Mouse (Mus musculus) cerebellum, adult 2 months (tissue): Measurements from ENCODE around the gene Muc1.

ENCODE experiments used
- CTCF ChIP-seq: fragments of 200-500 bp; IDR thresholded peaks from 2 replicates; pipeline ENCODE4 v1.5.1; 2011; ENCODE audit warnings: low read depth, mild to moderate bottlenecking, control low read depth, low read length, moderate library complexity, borderline replicate concordance; ENCODE audit not compliant: insufficient read depth
- POLR2A ChIP-seq: fragments of 200-500 bp; IDR thresholded peaks from 2 replicates; pipeline ENCODE4 v1.6.1; 2011; ENCODE audit warnings: low read length, control low read depth, borderline replicate concordance; ENCODE audit not compliant: insufficient read depth

DNA sequence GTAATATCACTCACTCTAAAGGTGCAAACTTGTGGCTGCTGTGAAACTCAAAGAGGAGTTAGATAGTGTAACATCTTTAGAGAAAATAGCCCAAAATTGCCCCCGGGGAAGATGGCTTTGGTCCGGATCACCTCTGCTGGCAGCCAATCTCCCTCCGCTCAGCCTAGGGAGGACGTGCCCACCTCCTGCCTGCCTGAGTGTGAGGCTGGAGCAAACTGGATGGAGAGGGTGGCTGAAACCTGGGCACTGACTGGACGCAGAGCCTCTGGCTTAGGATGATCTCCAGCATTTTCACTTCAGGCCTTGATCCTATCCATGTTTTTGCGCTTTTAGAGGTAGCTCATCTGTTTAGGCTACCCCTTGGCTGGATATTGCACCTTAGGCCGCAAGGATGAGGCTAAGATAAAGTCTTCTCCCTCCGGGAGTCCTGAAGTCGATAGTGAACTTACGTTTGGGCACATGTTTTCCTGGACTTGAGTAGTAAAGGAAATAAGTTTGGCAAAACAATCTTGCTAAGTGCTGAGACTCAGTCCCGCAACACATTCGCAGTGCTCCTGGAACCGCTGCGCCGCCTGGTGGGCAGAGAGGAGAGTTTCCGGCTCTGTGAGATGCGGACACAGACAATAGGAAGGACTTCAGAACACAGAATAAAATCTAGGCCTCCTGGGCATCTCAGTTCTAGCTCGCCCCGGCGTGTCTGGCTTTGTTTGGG lies 52.9 kb downstream of the Muc1 start:
- TF ChIP-seq POLR2A, result no peak
- peak; percentile 95 for TF ChIP-seq CTCF
